Comparison of ENCODE assay signal across 8 mouse cellular contexts in genomic region chr7:63755476-63755948, GRCm38 (mm10).
A peak's percentile ranks its signal among the peaks of the same experiment; 100 is the strongest.
DNase-seq lines count a peak whose midpoint lies in the region; ATAC-seq and TF ChIP-seq lines count a peak whose summit lies in the region.

No protein-coding gene starts in this region.

- peak; percentile 56 for ATAC-seq in lung, embryonic 14.5 days (ENCODE audit: insufficient read depth)
- no peak for ATAC-seq in neural tube, embryonic 15.5 days (ENCODE audit: low FRiP score)

- H3K9me3 ChIP-seq in CH12.LX (replicated peaks; ENCODE audit: low read length), result peaks cover 11% of the 10 kb centered on the region
- H3K9me3 ChIP-seq in hindbrain, embryonic 10.5 days, result no peaks in the 10 kb centered on the region
- no peaks in the 10 kb centered on the region for H3K9me3 ChIP-seq in lung, embryonic 14.5 days (ENCODE audit: low read depth, low read length)
- H3K9me3 ChIP-seq in neural tube, embryonic 15.5 days (replicated peaks), result no peaks in the 10 kb centered on the region

- peak in 1 of 2 experiments; percentile 59; a peak in 2 of 4 replicates for TF ChIP-seq CTCF in CH12.LX (conservative IDR thresholded peaks at IDR 0.05 in 1 of 2, IDR thresholded peaks at IDR 0.05 in 1 of 2; ENCODE audit: low read depth in 2 of 2, low read length in 2 of 2)
- peak; percentile 77 for TF ChIP-seq CTCF in lung, embryonic 14.5 days (IDR thresholded peaks at IDR 0.05; ENCODE audit: low read depth)
- TF ChIP-seq CTCF in testis, adult 2 months (IDR thresholded peaks at IDR 0.05; ENCODE audit: control insufficient read depth, insufficient read depth, insufficient replicate concordance, low read depth, low read length), result peak; percentile 63; the same call in 1 of the 2 replicates

- H3K27ac ChIP-seq in CH12.LX (ENCODE audit: insufficient read depth, low read depth), result no peak overlapping the region
- peak overlapping the region; percentile 80 for H3K27ac ChIP-seq in hindbrain, embryonic 10.5 days
- no peak overlapping the region for H3K27ac ChIP-seq in lung, embryonic 14.5 days (ENCODE audit: low read depth)
- no peak overlapping the region for H3K27ac ChIP-seq in neural tube, embryonic 15.5 days (replicated peaks)
- H3K27ac ChIP-seq in testis, adult 2 months (ENCODE audit: control insufficient read depth, insufficient read depth, low read depth, low read length), result no peak overlapping the region

- peak; percentile 13 for DNase-seq in CH12.LX (ENCODE audit: extremely low read depth)
- DNase-seq in cerebellum, adult 18-20 months, result peak; percentile 70 to 80
- peak; percentile 75 to 94 for DNase-seq in frontal cortex, adult 2 months (ENCODE audit: extremely low spot score in 1 of 2, low spot score in 1 of 2)
- peak; percentile 89 for DNase-seq in hindbrain, embryonic 10.5 days (ENCODE audit: low spot score)
- DNase-seq in layer of hippocampus, adult 9-10 months (ENCODE audit: low spot score), result peak; percentile 78
- DNase-seq in lung, embryonic 14.5 days, result peak; percentile 91

- TF ChIP-seq POLR2A in CH12.LX (IDR thresholded peaks at IDR 0.05; ENCODE audit: low read depth, low read length), result no peak
- TF ChIP-seq POLR2A in testis, adult 2 months (IDR thresholded peaks at IDR 0.05; ENCODE audit: control insufficient read depth, low read depth, low read length), result no peak

- no peak overlapping the region for H3K9ac ChIP-seq in CH12.LX (ENCODE audit: insufficient read depth, low read depth)
- peak overlapping the region; percentile 43; the same call in 1 of the 2 replicates for H3K9ac ChIP-seq in lung, embryonic 14.5 days
- peak overlapping the region; percentile 23; the same call in 1 of the 2 replicates for H3K9ac ChIP-seq in neural tube, embryonic 15.5 days (replicated peaks)

- H3K79me2 ChIP-seq in CH12.LX (replicated peaks; ENCODE audit: control insufficient read depth, extremely low read depth, insufficient read depth, poor library complexity, severe bottlenecking), result no peaks in the 10 kb centered on the region

- dilution Hi-C loops in CH12.LX (cut with MboI; ENCODE audit: extremely low pct_ligation_motif_present, extremely low pct_unique_long_range_greater_than_20kb, low sequenced_read_pairs), result no loop called here

- no peak overlapping the region for H3K4me3 ChIP-seq in CH12.LX (replicated peaks in 1 of 3; ENCODE audit: low read depth in 2 of 3, low read length in 2 of 3, poor library complexity in 1 of 3)
- H3K4me3 ChIP-seq in hindbrain, embryonic 10.5 days, result peak overlapping the region; percentile 59
- H3K4me3 ChIP-seq in lung, embryonic 14.5 days (ENCODE audit: low read depth, low read length), result peak overlapping the region; percentile 38
- peak overlapping the region; percentile 33 for H3K4me3 ChIP-seq in neural tube, embryonic 15.5 days (replicated peaks)
- H3K4me3 ChIP-seq in testis, adult 2 months (ENCODE audit: control insufficient read depth, low read depth, low read length), result peak overlapping the region; percentile 25

- in situ Hi-C loops in CH12.LX (cut with MboI; ENCODE audit: low pct_ligation_motif_present, low pct_unique_long_range_greater_than_20kb, low sequenced_read_pairs), result loop anchor here (10.0 to 25.0 kb wide), 3 partner anchors 207 to 399 kb away; partner anchors contain the start of gene Trpm1

- peaks cover 3% of the 10 kb centered on the region for H3K27me3 ChIP-seq in CH12.LX (replicated peaks)
- peaks cover 79% of the 10 kb centered on the region for H3K27me3 ChIP-seq in hindbrain, embryonic 10.5 days (ENCODE audit: insufficient read depth, poor library complexity, severe bottlenecking)
- peaks cover 68% of the 10 kb centered on the region for H3K27me3 ChIP-seq in lung, embryonic 14.5 days (ENCODE audit: insufficient read depth, low read length)
- peaks cover 57% of the 10 kb centered on the region for H3K27me3 ChIP-seq in neural tube, embryonic 15.5 days (replicated peaks)
- H3K27me3 ChIP-seq in testis, adult 2 months (ENCODE audit: control insufficient read depth, insufficient read depth, low read length), result no peaks in the 10 kb centered on the region

- no peaks in the 10 kb centered on the region for H3K36me3 ChIP-seq in CH12.LX (replicated peaks in 1 of 2; ENCODE audit: control insufficient read depth in 1 of 2, insufficient read depth in 1 of 2, low read length in 1 of 2)
- H3K36me3 ChIP-seq in hindbrain, embryonic 10.5 days, result no peaks in the 10 kb centered on the region
- no peaks in the 10 kb centered on the region for H3K36me3 ChIP-seq in lung, embryonic 14.5 days (ENCODE audit: insufficient read depth)
- H3K36me3 ChIP-seq in neural tube, embryonic 15.5 days, result no peaks in the 10 kb centered on the region
- H3K36me3 ChIP-seq in testis, adult 2 months (ENCODE audit: control insufficient read depth, insufficient read depth, low read length), result no peaks in the 10 kb centered on the region

- peak overlapping the region; percentile 49; the same call in 1 of the 2 replicates for H3K4me2 ChIP-seq in CH12.LX (ENCODE audit: insufficient read depth, low read depth, poor library complexity, severe bottlenecking)
- H3K4me2 ChIP-seq in lung, embryonic 14.5 days, result peak overlapping the region; percentile 75
- H3K4me2 ChIP-seq in neural tube, embryonic 15.5 days, result peak overlapping the region; percentile 65

- TF ChIP-seq EP300 in CH12.LX (IDR thresholded peaks at IDR 0.05; ENCODE audit: low read length), result no peak

- WGBS in hindbrain, embryonic 10.5 days, result 1% methylated on average over 13 of the region's 13 CpGs
- WGBS in lung, embryonic 14.5 days, result 2% methylated on average over 13 of the region's 13 CpGs
- 2% methylated on average over 13 of the region's 13 CpGs for whole genome bisulfite sequencing in neural tube, embryonic 15.5 days

- TF ChIP-seq RAD21 in CH12.LX (IDR thresholded peaks at IDR 0.05; ENCODE audit: low read depth, low read length), result no peak

- peaks cover 11 to 15% of the 10 kb centered on the region in 2 experiments for H3K4me1 ChIP-seq in CH12.LX (ENCODE audit: control insufficient read depth in 1 of 2, insufficient read depth in 2 of 2)
- H3K4me1 ChIP-seq in hindbrain, embryonic 10.5 days (replicated peaks), result peaks cover 41% of the 10 kb centered on the region
- no peaks in the 10 kb centered on the region for H3K4me1 ChIP-seq in lung, embryonic 14.5 days (ENCODE audit: insufficient read depth)
- peaks cover 55% of the 10 kb centered on the region for H3K4me1 ChIP-seq in neural tube, embryonic 15.5 days
- H3K4me1 ChIP-seq in testis, adult 2 months (ENCODE audit: control insufficient read depth, insufficient read depth, low read length), result peaks cover 23% of the 10 kb centered on the region

TF ChIP-seq in CH12.LX, 34 proteins besides CTCF, POLR2A, EP300 and RAD21:
- TF ChIP-seq IRF4 (IDR thresholded peaks at IDR 0.05; ENCODE audit: low read depth, low read length) (0 out of 2 replicates have a peak, but pooled peaks have one; percentile 9), NRF1 (IDR thresholded peaks at IDR 0.05; ENCODE audit: low read depth, low read length) (no peak), ELF1 (IDR thresholded peaks at IDR 0.05; ENCODE audit: low read depth, low read length) (peak; percentile 67)

Comparison
In these comparisons a context has a peak if more than half of its experiments do, and no peak if none do; other contexts are left out.
1. DNase-seq: peak in every context shown above with its lines; median percentile 91 in lung, embryonic 14.5 days; 89 in hindbrain, embryonic 10.5 days; 84 in frontal cortex, adult 2 months; 78 in layer of hippocampus, adult 9-10 months; 75 in cerebellum, adult 18-20 months; 13 in CH12.LX.
2. H3K4me3 ChIP-seq: peak in hindbrain, embryonic 10.5 days (single experiment), lung, embryonic 14.5 days (single experiment), neural tube, embryonic 15.5 days (single experiment) and testis, adult 2 months (single experiment); none in CH12.LX (0 of 3).
3. Peak in every context shown above with its lines, with median percentiles within 50 percentile points of each other: H3K4me2 ChIP-seq.